8 mouse cellular contexts compared by ENCODE assay signal in the genomic region with DNA sequence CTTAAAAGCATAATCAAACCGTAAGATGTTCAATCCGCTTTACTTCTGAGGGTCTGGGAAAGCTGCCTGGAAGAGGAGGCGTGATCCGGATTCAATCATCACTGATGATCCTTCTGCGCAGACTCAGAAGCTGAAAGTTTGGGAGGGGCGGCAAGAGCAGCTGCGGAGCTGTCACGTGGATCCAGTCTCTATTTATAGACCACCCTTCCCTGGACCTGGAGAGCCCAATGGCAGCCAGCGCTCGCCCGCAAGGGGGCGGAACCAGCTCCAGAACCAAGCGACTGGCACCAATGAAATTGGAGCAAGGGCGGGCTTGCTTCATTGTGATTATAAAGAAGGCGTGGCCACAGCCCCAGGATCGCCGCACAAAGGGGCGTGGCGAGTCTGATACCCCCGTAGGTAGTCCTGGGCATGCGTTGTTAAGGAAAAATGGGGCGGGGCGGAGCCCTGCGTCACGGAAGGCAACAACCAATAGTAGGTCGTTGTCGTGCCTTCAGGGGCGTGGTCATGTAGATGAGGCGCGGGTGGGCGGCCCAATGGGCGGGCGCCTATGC. TPM values are rescaled to one million over a fixed set of nuclear protein-coding genes. Genes with fewer than 3 reads are reported as not detected.
DNase-seq lines count a peak whose midpoint lies in the region; ATAC-seq and TF ChIP-seq lines count a peak whose summit lies in the region.

No protein-coding gene starts in this region.

- DNase-seq in A20 (ENCODE audit: low read depth, low spot score) = peak; percentile 100
- peak; percentile 100 for DNase-seq in heart, adult 9 months (ENCODE audit: low spot score in 2 of 2)
- peak; percentile 97 to 99 for DNase-seq in monocyte, adult 2 months (ENCODE audit: low read depth in 1 of 2, low spot score in 2 of 2)
- DNase-seq in spleen, postnatal 36 days (ENCODE audit: low spot score in 2 of 2) = peak; percentile 99 to 100

- H3K4me3 ChIP-seq in bone marrow macrophage, adult 2 months (ENCODE audit: insufficient read depth, low read length) = peak overlapping the region; percentile 53
- H3K4me3 ChIP-seq in embryonic fibroblast, embryonic 13.5 days (ENCODE audit: insufficient read depth, low read length) = peak overlapping the region; percentile 32
- H3K4me3 ChIP-seq in kidney, embryonic 14.5 days (ENCODE audit: low read length) = peak overlapping the region; percentile 74
- H3K4me3 ChIP-seq in limb, embryonic 15.5 days = peak overlapping the region; percentile 84

- no peaks in the 10 kb centered on the region for H3K4me1 ChIP-seq in bone marrow macrophage, adult 2 months (ENCODE audit: control insufficient read depth, insufficient read depth, low read length)
- no peaks in the 10 kb centered on the region for H3K4me1 ChIP-seq in embryonic fibroblast, embryonic 13.5 days (ENCODE audit: control insufficient read depth, insufficient read depth, low read length)
- H3K4me1 ChIP-seq in kidney, embryonic 14.5 days (ENCODE audit: control insufficient read depth, insufficient read depth, low read length) = peaks cover 3% of the 10 kb centered on the region
- peaks cover 21% of the 10 kb centered on the region for H3K4me1 ChIP-seq in limb, embryonic 15.5 days

- TF ChIP-seq CTCF in bone marrow macrophage, adult 2 months (IDR thresholded peaks at IDR 0.05; ENCODE audit: low read depth, low read length) = no peak
- TF ChIP-seq CTCF in embryonic fibroblast, embryonic 13.5 days (IDR thresholded peaks at IDR 0.05; ENCODE audit: borderline replicate concordance, insufficient read depth, low read length) = no peak

- H3K36me3 ChIP-seq in kidney, embryonic 14.5 days (ENCODE audit: control insufficient read depth, insufficient read depth, low read length) = no peaks in the 10 kb centered on the region; the same call in 1 of the 2 replicates
- peaks cover 35% of the 10 kb centered on the region for H3K36me3 ChIP-seq in limb, embryonic 15.5 days

- H3K27me3 ChIP-seq in kidney, embryonic 14.5 days (ENCODE audit: control insufficient read depth, insufficient read depth, low read length) = no peaks in the 10 kb centered on the region
- no peaks in the 10 kb centered on the region for H3K27me3 ChIP-seq in limb, embryonic 15.5 days

- no peak overlapping the region; the same call in 1 of the 2 replicates for H3K9ac ChIP-seq in kidney, embryonic 14.5 days (ENCODE audit: low read depth, low read length)
- H3K9ac ChIP-seq in limb, embryonic 15.5 days = no peak overlapping the region; the same call in 1 of the 2 replicates

- peak; percentile 96 for ATAC-seq in kidney, embryonic 14.5 days (ENCODE audit: low FRiP score, low TSS enrichment)
- peak; percentile 97 for ATAC-seq in limb, embryonic 15.5 days (ENCODE audit: insufficient number of reproducible peaks, low FRiP score, low TSS enrichment, low read depth)

- under 1% methylated on average over 33 of the region's 33 CpGs for WGBS in kidney, embryonic 14.5 days
- WGBS in limb, embryonic 15.5 days = under 1% methylated on average over 33 of the region's 33 CpGs

- H3K27ac ChIP-seq in bone marrow macrophage, adult 2 months (ENCODE audit: insufficient read depth, low read depth, low read length) = peak overlapping the region; percentile 67
- peak overlapping the region; percentile 76 for H3K27ac ChIP-seq in embryonic fibroblast, embryonic 13.5 days (ENCODE audit: insufficient read depth, low read length)
- peak overlapping the region; percentile 92 for H3K27ac ChIP-seq in kidney, embryonic 14.5 days (ENCODE audit: low read depth, low read length)
- peak overlapping the region; percentile 93 for H3K27ac ChIP-seq in limb, embryonic 15.5 days

- no peak for TF ChIP-seq POLR2A in bone marrow macrophage, adult 2 months (IDR thresholded peaks at IDR 0.05; ENCODE audit: borderline replicate concordance, low read depth, low read length)
- TF ChIP-seq POLR2A in embryonic fibroblast, embryonic 13.5 days (IDR thresholded peaks at IDR 0.05; ENCODE audit: low read depth, low read length) = peak; percentile 65

- H3K9me3 ChIP-seq in kidney, embryonic 14.5 days (ENCODE audit: control insufficient read depth, low read length) = no peaks in the 10 kb centered on the region
- H3K9me3 ChIP-seq in limb, embryonic 15.5 days = no peaks in the 10 kb centered on the region

- peak overlapping the region; percentile 83 for H3K4me2 ChIP-seq in kidney, embryonic 14.5 days (replicated peaks; ENCODE audit: low read depth, low read length)
- peak overlapping the region; percentile 77 for H3K4me2 ChIP-seq in limb, embryonic 15.5 days

RNA-seq across cellular contexts. Expression of a gene that starts 0.3 kb away (rescaled TPM):
- 1.2 and 1.3 TPM in 2 replicates for polyA plus RNA-seq in bone marrow macrophage, adult 2 months (2012; ENCODE audit: insufficient read depth, insufficient read length, missing spikeins)
- polyA plus RNA-seq in embryonic fibroblast, embryonic 13.5 days (2011; ENCODE audit: insufficient read length, low read depth, missing spikeins) = 34.8 and 37.3 TPM in 2 replicates
- polyA plus RNA-seq in kidney, embryonic 14.5 days (2014; fragmentation: Nextera tagmentation; extraction: Ambion mirVana) = 5.1 and 6.4 TPM in 2 replicates
- polyA plus RNA-seq in limb, embryonic 15.5 days (2015; fragmentation: Nextera tagmentation; extraction: Ambion mirVana) = 4.0 TPM in 2 replicates

RNA-seq across cellular contexts. Expression of a gene that starts 16.8 kb away (rescaled TPM):
- polyA plus RNA-seq in bone marrow macrophage, adult 2 months (2012; ENCODE audit: insufficient read depth, insufficient read length, missing spikeins) = not detected in 2 replicates
- polyA plus RNA-seq in embryonic fibroblast, embryonic 13.5 days (2011; ENCODE audit: insufficient read length, low read depth, missing spikeins) = 24.1 and 24.7 TPM in 2 replicates
- polyA plus RNA-seq in kidney, embryonic 14.5 days (2014; fragmentation: Nextera tagmentation; extraction: Ambion mirVana) = 7.5 TPM in 2 replicates
- 11.8 and 15.0 TPM in 2 replicates for polyA plus RNA-seq in limb, embryonic 15.5 days (2015; fragmentation: Nextera tagmentation; extraction: Ambion mirVana)

RNA-seq across cellular contexts. Expression of a gene that starts 31.5 kb away (rescaled TPM):
- polyA plus RNA-seq in bone marrow macrophage, adult 2 months (2012; ENCODE audit: insufficient read depth, insufficient read length, missing spikeins) = 5.5 and 5.6 TPM in 2 replicates
- polyA plus RNA-seq in embryonic fibroblast, embryonic 13.5 days (2011; ENCODE audit: insufficient read length, low read depth, missing spikeins) = 1.4 and 1.6 TPM in 2 replicates
- polyA plus RNA-seq in kidney, embryonic 14.5 days (2014; fragmentation: Nextera tagmentation; extraction: Ambion mirVana) = 0.67 and 1.4 TPM in 2 replicates
- polyA plus RNA-seq in limb, embryonic 15.5 days (2015; fragmentation: Nextera tagmentation; extraction: Ambion mirVana) = 4.0 and 5.1 TPM in 2 replicates

RNA-seq across cellular contexts. Expression of a gene that starts 32.1 kb away (rescaled TPM):
- 9.8 and 11.2 TPM in 2 replicates for polyA plus RNA-seq in bone marrow macrophage, adult 2 months (2012; ENCODE audit: insufficient read depth, insufficient read length, missing spikeins)
- polyA plus RNA-seq in embryonic fibroblast, embryonic 13.5 days (2011; ENCODE audit: insufficient read length, low read depth, missing spikeins) = 17.2 and 17.8 TPM in 2 replicates
- polyA plus RNA-seq in kidney, embryonic 14.5 days (2014; fragmentation: Nextera tagmentation; extraction: Ambion mirVana) = 10.9 and 15.7 TPM in 2 replicates
- 20.5 and 21.9 TPM in 2 replicates for polyA plus RNA-seq in limb, embryonic 15.5 days (2015; fragmentation: Nextera tagmentation; extraction: Ambion mirVana)

RNA-seq across cellular contexts. Expression of a gene that starts 49.1 kb away (rescaled TPM):
- polyA plus RNA-seq in bone marrow macrophage, adult 2 months (2012; ENCODE audit: insufficient read depth, insufficient read length, missing spikeins) = 373 and 387 TPM in 2 replicates
- 520 and 588 TPM in 2 replicates for polyA plus RNA-seq in embryonic fibroblast, embryonic 13.5 days (2011; ENCODE audit: insufficient read length, low read depth, missing spikeins)
- 156 and 198 TPM in 2 replicates for polyA plus RNA-seq in kidney, embryonic 14.5 days (2014; fragmentation: Nextera tagmentation; extraction: Ambion mirVana)
- polyA plus RNA-seq in limb, embryonic 15.5 days (2015; fragmentation: Nextera tagmentation; extraction: Ambion mirVana) = 85.8 and 99.4 TPM in 2 replicates

Comparison
In these comparisons a context has a peak if more than half of its experiments do, and no peak if none do; other contexts are left out.
1. Peak in every context shown above with its lines: DNase-seq, ATAC-seq, H3K4me3 ChIP-seq and H3K27ac ChIP-seq.
2. H3K4me3 ChIP-seq: peak in every context shown above with its lines; median percentile 84 in limb, embryonic 15.5 days; 74 in kidney, embryonic 14.5 days; 53 in bone marrow macrophage, adult 2 months; 32 in embryonic fibroblast, embryonic 13.5 days.